Mouse (Mus musculus): Measurements from ENCODE around the gene Pgm1.

DNA sequence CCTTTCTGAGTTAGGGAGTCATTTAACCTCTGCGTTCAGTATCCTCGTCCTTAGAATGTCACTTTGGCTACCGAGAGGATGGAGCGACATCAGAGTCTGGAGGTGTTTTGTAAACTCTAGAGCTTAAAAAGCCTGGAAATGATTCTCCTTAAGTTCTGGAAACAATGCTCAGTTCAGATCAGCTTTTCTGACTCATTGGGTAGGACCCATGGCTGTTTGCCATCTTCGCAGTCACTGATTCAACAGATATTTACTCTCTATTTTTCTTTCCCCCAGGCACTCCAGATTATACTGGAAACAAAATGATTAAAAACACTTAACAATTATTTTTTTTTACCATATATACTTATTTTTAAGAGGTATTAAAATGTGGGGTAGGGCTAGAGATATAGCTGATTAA is 50.1 kb downstream of the Pgm1 start:
- TF ChIP-seq CHD2 (IDR thresholded peaks at IDR 0.05; ENCODE audit: low read depth, low read length) (no peak), MAFK (IDR thresholded peaks at IDR 0.05; ENCODE audit: insufficient read depth, low read depth, low read length) (no peak)
